Mouse (Mus musculus): ENCODE measurements around the gene Hmbs. TPM values are rescaled to one million over a fixed set of nuclear protein-coding genes. Genes with fewer than 3 reads are reported as not detected.
"Not testable (repeated sequence)": the region's sequence is repeated elsewhere in the genome, so short reads cannot be mapped to it uniquely, and the experiment has no call there.

The Hmbs gene
- total RNA-seq (2015; ENCODE audit: low replicate concordance) (2,720 and 2,790 TPM in 2 replicates), total RNA-seq (2017; ENCODE audit: low replicate concordance) (1,215 and 1,747 TPM in 2 replicates)

GRCm38 (mm10) chr9:44343781-44344421, at the start of gene Hmbs:
TSS of gene Hmbs (minus strand) at chr9:44344228.
- ATAC-seq (replicated peaks; ENCODE audit: low FRiP score, poor library complexity, severe bottlenecking) = peak; percentile 67

- peak; percentile 72 for ATAC-seq (replicated peaks; ENCODE audit: low FRiP score, poor library complexity, severe bottlenecking)
These were observed 47.4 kb upstream of the Hmbs start for GRCm38 (mm10) chr9:44391466-44391865.

GRCm38 (mm10) chr9:44389273-44389672, 45.2 kb upstream of the Hmbs start:
- ATAC-seq (replicated peaks; ENCODE audit: low FRiP score, poor library complexity, severe bottlenecking) = peak; percentile 77

- ATAC-seq (replicated peaks; ENCODE audit: low FRiP score, poor library complexity, severe bottlenecking) = no peak
These were observed 43.2 kb upstream of the Hmbs start for GRCm38 (mm10) chr9:44387221-44387620.

GRCm38 (mm10) chr9:44384596-44384995, 40.6 kb upstream of the Hmbs start:
- no peak for ATAC-seq (replicated peaks; ENCODE audit: low FRiP score, poor library complexity, severe bottlenecking)

- ATAC-seq (replicated peaks; ENCODE audit: low FRiP score, poor library complexity, severe bottlenecking) = peak; percentile 11; the same call in 1 of the 2 replicates
These were observed 35.8 kb upstream of the Hmbs start for GRCm38 (mm10) chr9:44379862-44380261.

- peak; percentile 93 for ATAC-seq (replicated peaks; ENCODE audit: low FRiP score, poor library complexity, severe bottlenecking)
These were observed 35.2 kb upstream of the Hmbs start, which contains the start of gene Hyou1 for GRCm38 (mm10) chr9:44379054-44379834. TSS of gene Hyou1 (plus strand) at chr9:44379490.

GRCm38 (mm10) chr9:44378153-44378730, 34.2 kb upstream of the Hmbs start:
- no peak for ATAC-seq (replicated peaks; ENCODE audit: low FRiP score, poor library complexity, severe bottlenecking)

GRCm38 (mm10) chr9:44377335-44377734, 33.3 kb upstream of the Hmbs start:
- ATAC-seq (replicated peaks; ENCODE audit: low FRiP score, poor library complexity, severe bottlenecking) = not testable (repeated sequence)

- ATAC-seq (replicated peaks; ENCODE audit: low FRiP score, poor library complexity, severe bottlenecking) = no peak
These were observed 32.1 kb upstream of the Hmbs start for GRCm38 (mm10) chr9:44376141-44376540.

- ATAC-seq (replicated peaks; ENCODE audit: low FRiP score, poor library complexity, severe bottlenecking) = peak; percentile 75
These were observed 29.4 kb upstream of the Hmbs start for GRCm38 (mm10) chr9:44373386-44373785.

GRCm38 (mm10) chr9:44364480-44364879, 20.5 kb upstream of the Hmbs start:
- no peak for ATAC-seq (replicated peaks; ENCODE audit: low FRiP score, poor library complexity, severe bottlenecking)

- ATAC-seq (replicated peaks; ENCODE audit: low FRiP score, poor library complexity, severe bottlenecking) = not testable (repeated sequence)
These were observed 17.9 kb upstream of the Hmbs start for GRCm38 (mm10) chr9:44361931-44362330.

- peak; percentile 94 for ATAC-seq (replicated peaks; ENCODE audit: low FRiP score, poor library complexity, severe bottlenecking)
These were observed 17.3 kb upstream of the Hmbs start, which contains the start of gene Vps11 for GRCm38 (mm10) chr9:44361190-44361917. TSS of gene Vps11 (minus strand) at chr9:44361670.

GRCm38 (mm10) chr9:44357207-44357606, 13.2 kb upstream of the Hmbs start:
- peak; percentile 60 for ATAC-seq (replicated peaks; ENCODE audit: low FRiP score, poor library complexity, severe bottlenecking)

GRCm38 (mm10) chr9:44353142-44353541, 9.1 kb upstream of the Hmbs start:
- no peak for ATAC-seq (replicated peaks; ENCODE audit: low FRiP score, poor library complexity, severe bottlenecking)

GRCm38 (mm10) chr9:44352337-44352736, 8.3 kb upstream of the Hmbs start:
- peak; percentile 59 for ATAC-seq (replicated peaks; ENCODE audit: low FRiP score, poor library complexity, severe bottlenecking)

- ATAC-seq (replicated peaks; ENCODE audit: low FRiP score, poor library complexity, severe bottlenecking) = no peak
These were observed 7.4 kb upstream of the Hmbs start for GRCm38 (mm10) chr9:44351396-44351795.

- no peak for ATAC-seq (replicated peaks; ENCODE audit: low FRiP score, poor library complexity, severe bottlenecking)
These were observed 4.5 kb upstream of the Hmbs start for GRCm38 (mm10) chr9:44348546-44348945.

GRCm38 (mm10) chr9:44347621-44348020, 3.6 kb upstream of the Hmbs start:
- ATAC-seq (replicated peaks; ENCODE audit: low FRiP score, poor library complexity, severe bottlenecking) = no peak
